Mouse (Mus musculus): ENCODE data around the gene Anxa2.

Anxa2 gene

DNA sequence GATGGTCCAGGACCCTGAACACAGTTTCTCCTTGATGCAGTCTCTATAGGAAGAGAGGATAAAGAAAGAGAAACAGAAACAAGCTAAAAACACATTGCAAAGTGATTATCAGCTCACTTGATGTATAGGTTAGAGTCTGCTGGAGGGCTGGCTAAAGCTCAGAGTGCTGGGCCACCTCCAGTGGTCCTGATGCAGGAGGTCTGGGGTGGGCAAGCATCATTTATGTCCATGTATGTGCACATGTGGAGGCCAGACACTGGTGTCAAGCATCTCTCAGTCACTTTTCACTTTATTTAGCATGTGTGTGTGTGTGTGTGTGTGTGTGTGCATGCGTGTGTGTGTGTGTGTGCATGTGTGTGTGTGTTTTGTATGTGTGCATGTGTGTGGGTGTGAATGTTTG, 59.3 kb downstream of the Anxa2 start:
- no peak for DNase-seq (ENCODE audit: low read depth)

DNA sequence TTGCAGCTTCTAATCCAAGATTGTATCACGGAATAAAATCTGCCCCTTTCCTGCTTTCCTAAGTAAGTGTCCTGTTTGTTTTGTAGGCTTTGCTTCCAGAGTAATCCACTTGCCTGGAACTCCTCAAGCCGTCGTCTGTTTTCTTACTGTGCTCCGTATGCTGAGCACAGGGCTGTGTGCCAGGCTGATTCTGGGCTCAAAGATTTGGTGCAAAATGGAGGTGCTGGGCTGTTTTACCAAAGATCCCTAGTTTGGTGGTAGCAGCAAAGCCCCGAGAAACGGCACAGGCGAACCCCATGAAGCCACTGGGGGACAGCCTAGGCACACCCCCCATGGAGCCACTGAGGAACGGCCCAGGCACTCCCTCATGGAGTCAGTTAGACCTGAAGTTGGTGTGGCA, 60.8 kb downstream of the Anxa2 start:
- no peak for DNase-seq (ENCODE audit: low read depth)

DNA sequence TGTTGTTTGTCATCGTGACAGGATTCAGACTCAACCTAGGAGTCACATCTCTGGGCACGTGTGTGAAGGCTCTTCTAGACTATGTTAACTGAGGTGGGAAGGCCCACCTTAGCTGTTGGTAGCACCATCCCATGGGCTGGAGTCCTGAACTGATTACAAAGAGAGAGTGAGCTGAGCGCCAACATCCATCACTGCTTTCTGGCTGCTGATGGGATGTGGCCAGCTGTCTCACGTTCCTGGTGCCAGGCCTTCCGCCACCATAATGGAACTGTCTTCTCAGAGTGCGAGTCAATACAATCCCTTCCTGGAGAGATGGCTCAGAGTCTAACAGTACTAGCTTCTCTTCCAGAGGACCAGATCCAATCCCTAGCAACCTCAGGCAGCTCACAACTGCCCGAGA, 62.0 kb downstream of the Anxa2 start:
- DNase-seq (ENCODE audit: low read depth): no peak

DNA sequence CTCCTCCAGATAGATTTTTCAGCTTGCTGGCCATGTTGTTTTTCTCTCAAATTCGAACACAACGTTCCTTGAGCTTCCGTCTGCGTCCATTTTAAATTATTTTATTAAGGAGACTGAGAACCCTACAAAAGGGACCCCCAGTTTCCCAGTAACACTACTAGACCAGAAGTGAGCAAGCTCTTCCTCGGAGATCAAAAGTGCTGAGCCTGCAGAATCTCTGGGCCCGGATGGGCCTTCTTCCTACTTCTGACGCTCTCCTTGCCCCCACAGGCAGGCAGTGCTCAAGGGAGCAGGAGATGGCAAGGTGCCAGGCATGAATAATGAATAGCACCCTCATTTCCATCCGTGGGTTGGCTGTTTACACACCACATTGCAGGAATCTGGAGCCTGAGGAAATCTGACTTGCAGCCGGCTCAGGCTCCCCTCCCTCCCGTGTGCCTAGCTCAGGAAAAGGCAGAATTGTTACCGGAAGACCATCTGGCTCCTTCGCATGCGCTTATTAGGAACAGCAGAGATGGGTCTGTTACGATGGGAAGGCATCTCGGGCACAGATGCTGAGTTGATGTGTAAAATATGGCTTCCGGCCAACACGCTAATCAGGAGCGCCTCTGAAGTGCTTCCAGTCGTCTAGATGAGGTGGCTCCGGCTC, 64.1 kb downstream of the Anxa2 start:
- DNase-seq (ENCODE audit: low read depth): no peak
